Mouse (Mus musculus): ENCODE results near the gene Zfp746. TPM values are rescaled to one million over a fixed set of nuclear protein-coding genes. Genes with fewer than 3 reads are reported as not detected.
A peak's percentile ranks its signal among the peaks of the same experiment; 100 is the strongest.

Gene Zfp746
- polyA plus RNA-seq, 1 experiment from 2014 or later: 18.3 TPM

DNA sequence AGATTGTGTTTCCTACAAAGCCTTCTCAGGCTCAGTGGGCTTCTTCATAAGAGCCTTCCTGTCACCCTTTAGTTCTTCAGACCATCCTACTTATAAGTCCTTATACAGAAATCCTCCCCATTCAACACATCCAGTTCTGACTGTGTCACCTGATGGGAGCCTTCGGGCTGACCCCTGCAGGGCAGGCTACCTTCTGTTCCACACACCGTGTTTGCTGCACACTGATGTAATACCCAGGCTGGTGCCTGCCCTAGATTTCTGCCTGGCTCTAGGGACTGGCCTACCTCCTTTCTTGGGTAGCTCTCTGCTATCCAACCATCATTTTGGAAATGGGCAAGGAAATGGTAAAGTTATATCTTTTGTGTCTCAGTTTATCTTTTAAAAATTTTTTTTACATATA is 63.7 kb downstream of the Zfp746 start:
- Histone ChIP-seq H3K4me3 (replicated peaks; ENCODE audit: low read depth, low read length) (no peak overlapping the region), H3K36me3 (ENCODE audit: insufficient read depth, low read length) (peaks cover 46% of the 10 kb centered on the region), H3K27me3 (ENCODE audit: insufficient read depth, low read length) (no peaks in the 10 kb centered on the region), H3K27ac (no peak overlapping the region), H3K9me3 (replicated peaks; ENCODE audit: low read length) (peaks cover 9% of the 10 kb centered on the region; the same call in 1 of the 2 replicates), H3K4me1 (replicated peaks; ENCODE audit: insufficient read depth, low read length) (no peaks in the 10 kb centered on the region), H3K9ac (ENCODE audit: low read depth, low read length) (no peak overlapping the region), H3K4me2 (ENCODE audit: low read length) (no peak overlapping the region)
- TF ChIP-seq CTCF (IDR thresholded peaks at IDR 0.05; ENCODE audit: low read depth): no peak
- DNase-seq (ENCODE audit: low spot score) (no peak), ATAC-seq (replicated peaks; ENCODE audit: low FRiP score, low read depth) (no peak)
- 91% methylated on average over 2 of the region's 2 CpGs for WGBS

GRCm38 (mm10) chr6:48021678-48022077 is 64.7 kb downstream of the Zfp746 start:
- 62% methylated on average over 1 of the region's 1 CpGs for WGBS
- Histone ChIP-seq H3K4me1 (replicated peaks; ENCODE audit: insufficient read depth, low read length) (no peaks in the 10 kb centered on the region), H3K27ac (no peak overlapping the region), H3K27me3 (ENCODE audit: insufficient read depth, low read length) (no peaks in the 10 kb centered on the region), H3K9me3 (replicated peaks; ENCODE audit: low read length) (peaks cover 9% of the 10 kb centered on the region; the same call in 1 of the 2 replicates), H3K4me3 (replicated peaks; ENCODE audit: low read depth, low read length) (no peak overlapping the region), H3K36me3 (ENCODE audit: insufficient read depth, low read length) (peaks cover 36% of the 10 kb centered on the region), H3K9ac (ENCODE audit: low read depth, low read length) (no peak overlapping the region), H3K4me2 (ENCODE audit: low read length) (no peak overlapping the region)
- TF ChIP-seq CTCF (IDR thresholded peaks at IDR 0.05; ENCODE audit: low read depth): no peak
- ATAC-seq (replicated peaks; ENCODE audit: low FRiP score, low read depth) (no peak), DNase-seq (ENCODE audit: low spot score) (no peak)

DNA sequence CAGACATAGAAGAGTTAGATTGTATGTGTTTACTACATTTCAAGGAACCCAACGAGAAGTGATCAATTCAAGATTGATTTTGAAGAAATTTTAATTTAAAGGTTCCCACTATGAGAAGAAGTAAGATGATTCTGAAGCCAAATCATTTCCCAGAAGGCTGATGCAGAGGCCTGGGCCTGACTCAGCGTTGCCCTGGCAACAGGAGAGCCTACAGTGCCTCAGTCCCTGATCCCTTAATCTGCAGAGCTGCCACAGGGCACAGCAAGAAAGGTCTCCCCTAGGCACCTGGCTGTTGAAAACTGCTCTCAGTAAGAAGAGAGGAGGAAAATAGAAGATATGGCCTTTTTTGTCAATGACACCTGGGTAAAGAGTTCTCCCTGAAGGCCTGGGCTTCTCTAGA is 66.4 kb downstream of the Zfp746 start:
- Histone ChIP-seq H3K9ac (ENCODE audit: low read depth, low read length) (no peak overlapping the region), H3K36me3 (ENCODE audit: insufficient read depth, low read length) (peaks cover 21% of the 10 kb centered on the region), H3K4me1 (replicated peaks; ENCODE audit: insufficient read depth, low read length) (no peaks in the 10 kb centered on the region), H3K27ac (no peak overlapping the region), H3K4me2 (ENCODE audit: low read length) (no peak overlapping the region), H3K4me3 (replicated peaks; ENCODE audit: low read depth, low read length) (no peak overlapping the region), H3K27me3 (ENCODE audit: insufficient read depth, low read length) (no peaks in the 10 kb centered on the region), H3K9me3 (replicated peaks; ENCODE audit: low read length) (peaks cover 8% of the 10 kb centered on the region; the same call in 1 of the 2 replicates)
- TF ChIP-seq CTCF (IDR thresholded peaks at IDR 0.05; ENCODE audit: low read depth): no peak
- 91% methylated on average over 2 of the region's 2 CpGs for WGBS
- no peak for ATAC-seq (replicated peaks; ENCODE audit: low FRiP score, low read depth)
- DNase-seq (ENCODE audit: low spot score): no peak

GRCm38 (mm10) chr6:48016841-48017240 is 69.6 kb downstream of the Zfp746 start:
- Histone ChIP-seq H3K4me1 (replicated peaks; ENCODE audit: insufficient read depth, low read length) (no peaks in the 10 kb centered on the region), H3K9ac (ENCODE audit: low read depth, low read length) (no peak overlapping the region), H3K4me3 (replicated peaks; ENCODE audit: low read depth, low read length) (no peak overlapping the region), H3K9me3 (replicated peaks; ENCODE audit: low read length) (no peaks in the 10 kb centered on the region), H3K27me3 (ENCODE audit: insufficient read depth, low read length) (no peaks in the 10 kb centered on the region), H3K27ac (no peak overlapping the region), H3K36me3 (ENCODE audit: insufficient read depth, low read length) (0 out of 2 replicates have a peak, but pooled peaks cover 4% of the 10 kb centered on the region), H3K4me2 (ENCODE audit: low read length) (no peak overlapping the region)
- no peak for DNase-seq (ENCODE audit: low spot score)
- 93% methylated on average over 9 of the region's 9 CpGs for WGBS
- no peak for TF ChIP-seq CTCF (IDR thresholded peaks at IDR 0.05; ENCODE audit: low read depth)
- no peak for ATAC-seq (replicated peaks; ENCODE audit: low FRiP score, low read depth)

DNA sequence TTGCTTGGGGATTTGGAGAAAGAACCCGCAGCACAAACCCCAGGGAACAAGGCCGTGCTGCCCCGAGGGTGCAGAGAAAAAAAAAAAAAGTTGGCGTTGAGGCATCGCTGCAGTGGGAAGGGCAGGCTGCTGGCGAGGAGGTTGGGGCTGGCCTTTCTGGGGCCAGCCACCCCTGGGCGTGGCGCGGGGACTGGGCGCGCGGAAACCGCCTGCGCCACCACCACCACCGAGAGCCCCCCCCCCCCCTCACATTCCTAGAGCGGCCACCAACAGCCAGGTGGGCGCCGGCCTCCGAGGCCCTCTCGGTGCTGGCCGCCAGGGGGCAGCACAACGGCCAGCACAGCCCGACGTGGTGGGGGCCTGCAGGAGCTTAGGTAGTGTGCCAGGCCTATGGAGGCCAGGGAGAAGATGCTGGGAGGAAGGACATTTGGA is 70.3 kb downstream of the Zfp746 start:
- ATAC-seq (replicated peaks; ENCODE audit: low FRiP score, low read depth): peak; percentile 96
- peak overlapping the region; percentile 57 for H3K4me2 ChIP-seq (ENCODE audit: low read length)
- H3K9ac ChIP-seq (ENCODE audit: low read depth, low read length): peak overlapping the region; percentile 8; the same call in 1 of the 2 replicates
- peak overlapping the region; percentile 31 for H3K4me3 ChIP-seq (replicated peaks; ENCODE audit: low read depth, low read length)
- no peaks in the 10 kb centered on the region for H3K4me1 ChIP-seq (replicated peaks; ENCODE audit: insufficient read depth, low read length)
- no peak overlapping the region for H3K27ac ChIP-seq
- 0% methylated on average over 23 of the region's 24 CpGs for WGBS
- no peaks in the 10 kb centered on the region for H3K27me3 ChIP-seq (ENCODE audit: insufficient read depth, low read length)
- DNase-seq (ENCODE audit: low spot score): peak; percentile 83
- H3K36me3 ChIP-seq (ENCODE audit: insufficient read depth, low read length): 0 out of 2 replicates have a peak, but pooled peaks cover 4% of the 10 kb centered on the region
- H3K9me3 ChIP-seq (replicated peaks; ENCODE audit: low read length): no peaks in the 10 kb centered on the region
- TF ChIP-seq CTCF (IDR thresholded peaks at IDR 0.05; ENCODE audit: low read depth): peak; percentile 94

Small RNA genes lying within 50 kb of the gene (microRNA-seq; reads per million reads assigned to microRNA genes)
- gene Gm24563: not detected

Other genes starting within 250 kb of the Zfp746 start
- 12.4 and 12.5 TPM in 2 replicates for gene Zfp282, start 209.4 kb downstream of the Zfp746 start, polyA plus RNA-seq (2015; fragmentation: Nextera tagmentation; extraction: Ambion mirVana)
- gene Zfp212, start 166.1 kb downstream of the Zfp746 start, polyA plus RNA-seq (2015; fragmentation: Nextera tagmentation; extraction: Ambion mirVana): 14.4 and 15.2 TPM in 2 replicates
- 6.5 and 6.9 TPM in 2 replicates for gene Zfp956, start 133.2 kb downstream of the Zfp746 start, polyA plus RNA-seq (2015; fragmentation: Nextera tagmentation; extraction: Ambion mirVana)
- 7.0 and 7.6 TPM in 2 replicates for gene Zfp777, start 37.7 kb downstream of the Zfp746 start, polyA plus RNA-seq (2015; fragmentation: Nextera tagmentation; extraction: Ambion mirVana)